Mouse (Mus musculus) testis, adult 2 months (tissue): ENCODE results near the gene Lrrc7. TPM values are rescaled to one million over a fixed set of nuclear protein-coding genes. Genes with fewer than 3 reads are reported as not detected.

Experiments
- H3K27ac ChIP-seq: fragments of 200-500 bp; 2 replicates; pipeline ENCODE4 v1.5.1; 2012; ENCODE audit warnings: low read depth, low read length; ENCODE audit not compliant: control insufficient read depth, insufficient read depth
- H3K27me3 ChIP-seq: fragments of 200-500 bp; 2 replicates; pipeline ENCODE4 v1.6.1; 2012; ENCODE audit warnings: mild to moderate bottlenecking, low read length, moderate library complexity; ENCODE audit not compliant: control insufficient read depth, insufficient read depth
- H3K36me3 ChIP-seq: fragments of 200-500 bp; 2 replicates; pipeline ENCODE4 v1.6.1; 2012; ENCODE audit warnings: mild to moderate bottlenecking, low read length; ENCODE audit not compliant: control insufficient read depth, insufficient read depth
- H3K4me1 ChIP-seq: fragments of 200-500 bp; 2 replicates; pipeline ENCODE4 v1.6.1; 2012; ENCODE audit warnings: low read length; ENCODE audit not compliant: control insufficient read depth, insufficient read depth
- H3K4me3 ChIP-seq: fragments of 200-500 bp; 2 replicates; pipeline ENCODE4 v1.5.1; 2012; ENCODE audit warnings: low read depth, mild to moderate bottlenecking, low read length, moderate library complexity, mixed read lengths; ENCODE audit not compliant: control insufficient read depth
- CTCF ChIP-seq: fragments of 200-500 bp; IDR thresholded peaks from 2 replicates; pipeline ENCODE4 v1.5.1; 2012; ENCODE audit warnings: low read depth, mild to moderate bottlenecking, inconsistent platforms, low read length, moderate library complexity; ENCODE audit not compliant: control insufficient read depth, insufficient read depth, insufficient replicate concordance
- POLR2A ChIP-seq: fragments of 200-500 bp; IDR thresholded peaks from 2 replicates; pipeline ENCODE4 v1.6.1; 2012; ENCODE audit warnings: low read depth, mild to moderate bottlenecking, inconsistent platforms, low read length, moderate library complexity; ENCODE audit not compliant: control insufficient read depth
- polyA plus RNA-seq: library from polyadenylated mRNA; depleted of rRNA; stranded (reverse); fragments of >200 nt; gene quantifications from 2 replicates; pipeline ENCODE4 v1.2.3, GENCODE M21; 2012

Gene Lrrc7
- polyA plus RNA-seq, 1 experiment: 0.02 TPM

DNA sequence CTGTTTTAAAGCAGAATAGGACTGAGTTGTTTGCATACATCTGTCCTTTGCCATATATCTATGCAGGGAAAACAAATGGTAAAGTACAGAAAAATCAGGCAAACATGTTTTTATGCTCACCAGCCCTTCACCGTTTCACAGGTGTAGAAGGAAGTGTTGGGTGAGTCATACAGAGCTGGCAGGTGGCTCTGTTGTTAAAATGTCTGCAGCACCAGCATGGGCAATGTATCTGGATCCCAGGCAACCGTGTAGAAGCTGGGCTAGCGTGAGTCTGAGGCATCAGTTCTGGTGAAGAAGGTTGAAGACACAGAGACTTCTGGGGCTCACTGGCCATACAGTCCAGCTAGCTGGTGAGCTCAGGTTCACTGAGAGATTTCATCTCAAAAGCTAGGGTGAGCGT, 468.1 kb downstream of the Lrrc7 start:
- H3K27me3 ChIP-seq: no peaks in the 10 kb centered on the region
- H3K36me3 ChIP-seq: no peaks in the 10 kb centered on the region
- H3K27ac ChIP-seq: no peak overlapping the region
- H3K4me1 ChIP-seq: no peaks in the 10 kb centered on the region
- TF ChIP-seq POLR2A (no peak), CTCF (no peak)
- H3K4me3 ChIP-seq: no peak overlapping the region

DNA sequence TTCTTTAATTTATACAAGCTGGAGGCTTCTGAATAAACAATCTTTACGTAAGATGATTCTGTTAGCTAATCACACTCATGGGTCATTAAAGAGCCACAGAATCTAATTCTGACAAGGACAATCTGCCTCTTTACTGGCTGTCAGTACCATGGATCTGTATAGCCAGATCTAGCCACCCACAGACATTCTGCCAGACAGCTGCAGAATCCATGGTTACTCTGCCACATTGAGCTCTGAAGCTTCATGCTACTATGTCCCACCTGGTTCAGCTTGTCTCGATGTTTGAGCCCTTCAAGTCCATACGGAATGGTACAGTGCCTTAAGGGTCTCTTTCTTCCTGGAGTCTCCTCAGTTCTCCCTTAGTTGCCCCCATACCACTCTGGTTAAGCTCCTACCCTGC, 470.4 kb downstream of the Lrrc7 start:
- TF ChIP-seq POLR2A: no peak
- no peak for TF ChIP-seq CTCF
- no peaks in the 10 kb centered on the region for H3K4me1 ChIP-seq

DNA sequence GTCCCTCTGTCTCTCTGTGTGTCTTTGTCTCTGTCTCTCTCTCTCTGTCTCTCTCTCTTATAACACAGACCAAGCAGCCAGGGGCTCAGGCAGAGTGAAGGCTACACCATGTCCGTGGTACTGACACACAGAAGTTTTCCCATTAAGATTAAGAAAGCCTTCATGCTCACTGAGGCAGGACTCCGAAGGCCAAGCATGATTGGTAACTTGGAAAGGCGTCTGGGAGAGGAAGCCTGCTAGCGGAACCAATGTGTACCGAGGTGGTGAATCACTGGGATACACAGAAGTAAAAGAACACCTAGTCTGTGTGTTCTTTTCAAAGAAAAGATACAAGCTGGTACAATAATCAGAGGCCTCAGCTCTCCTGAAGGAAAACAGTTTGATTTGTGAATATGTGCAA, 484.2 kb downstream of the Lrrc7 start:
- Histone ChIP-seq H3K27me3 (no peaks in the 10 kb centered on the region), H3K36me3 (no peaks in the 10 kb centered on the region), H3K27ac (no peak overlapping the region), H3K4me3 (no peak overlapping the region), H3K4me1 (no peaks in the 10 kb centered on the region)
- TF ChIP-seq POLR2A (no peak), CTCF (no peak)

More for the DNA sequence above, 470.4 kb downstream of the Lrrc7 start:
- no peak overlapping the region for H3K27ac ChIP-seq
- no peaks in the 10 kb centered on the region for H3K27me3 ChIP-seq
- H3K4me3 ChIP-seq: no peak overlapping the region
- H3K36me3 ChIP-seq: no peaks in the 10 kb centered on the region

DNA sequence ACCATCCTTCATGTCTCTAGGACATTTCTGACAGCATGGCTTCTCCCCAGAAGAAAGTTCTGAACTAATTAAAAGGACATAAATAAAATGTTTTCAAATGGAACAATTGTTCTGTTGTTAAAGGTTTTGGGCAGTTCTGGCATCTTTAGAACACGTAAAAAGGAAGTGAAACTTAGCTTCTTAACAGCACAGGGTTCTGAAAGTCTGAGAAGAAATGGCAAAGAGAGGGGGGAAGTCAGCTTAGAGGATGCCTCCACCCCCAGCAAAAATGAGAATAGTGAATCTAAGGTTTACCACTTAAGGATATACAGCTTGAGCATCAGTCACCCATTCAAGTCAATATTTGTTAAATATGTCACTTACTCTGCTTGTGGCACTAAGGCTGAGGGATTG, 484.6 kb downstream of the Lrrc7 start:
- H3K27me3 ChIP-seq: no peaks in the 10 kb centered on the region
- no peak for TF ChIP-seq POLR2A
- no peak for TF ChIP-seq CTCF
- H3K36me3 ChIP-seq: no peaks in the 10 kb centered on the region

DNA sequence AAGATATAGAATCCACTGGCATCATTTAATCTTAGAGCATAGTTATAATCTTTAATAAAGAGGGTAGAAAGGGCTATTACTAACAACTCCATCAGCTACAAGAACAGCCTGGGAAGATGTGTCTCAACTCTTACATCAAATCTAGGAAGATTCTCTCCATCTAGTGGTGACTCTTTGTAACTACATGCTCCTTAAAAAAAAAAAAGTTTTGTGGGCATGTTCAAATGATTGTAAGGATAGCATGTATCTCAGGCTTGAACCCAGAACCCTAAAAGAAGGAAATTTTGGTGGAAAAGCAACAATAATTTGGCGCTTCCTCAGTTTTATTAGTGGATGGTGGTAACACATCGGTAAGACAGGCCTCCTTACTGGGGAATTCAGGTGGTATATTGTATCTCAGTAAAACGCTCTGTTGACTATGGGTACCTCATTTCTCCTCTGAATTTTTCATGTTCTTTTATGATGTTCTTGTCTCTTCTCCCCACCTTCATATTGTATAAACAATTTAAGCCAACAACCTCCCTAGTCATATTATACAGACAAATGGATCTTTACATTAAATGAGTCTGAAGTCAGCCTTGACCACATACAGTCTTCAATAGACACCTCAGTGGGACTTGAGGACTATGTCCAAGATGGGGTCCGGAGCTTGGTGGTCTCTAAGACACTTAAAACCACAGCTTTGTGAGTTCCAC, 485.2 kb downstream of the Lrrc7 start:
- Histone ChIP-seq H3K36me3 (no peaks in the 10 kb centered on the region), H3K4me1 (no peaks in the 10 kb centered on the region), H3K27me3 (no peaks in the 10 kb centered on the region), H3K27ac (no peak overlapping the region), H3K4me3 (no peak overlapping the region)
- TF ChIP-seq POLR2A: no peak
- TF ChIP-seq CTCF: no peak; the same call in 1 of the 2 replicates

More for the DNA sequence above, 484.6 kb downstream of the Lrrc7 start:
- Histone ChIP-seq H3K4me1 (no peaks in the 10 kb centered on the region), H3K27ac (no peak overlapping the region), H3K4me3 (no peak overlapping the region)

DNA sequence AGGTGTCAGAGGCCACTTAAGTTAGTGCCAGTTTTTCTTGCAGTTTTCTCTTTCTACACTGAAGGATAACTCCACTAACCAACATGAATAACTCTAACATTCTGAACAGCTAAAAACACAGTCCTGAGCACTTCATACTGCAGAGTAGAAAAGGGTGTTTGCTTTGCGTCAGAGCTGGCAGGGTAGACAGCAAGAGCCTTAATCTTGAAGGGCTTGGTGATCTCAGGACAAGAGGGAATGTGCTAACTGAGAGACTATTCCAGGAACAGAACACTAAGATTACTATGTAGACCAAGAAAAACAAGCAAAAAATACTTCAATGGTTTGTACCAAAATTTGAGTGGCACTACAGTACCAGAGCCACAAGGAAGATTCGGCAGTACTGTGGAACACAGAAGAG, 487.0 kb downstream of the Lrrc7 start:
- no peak for TF ChIP-seq CTCF
- no peaks in the 10 kb centered on the region for H3K27me3 ChIP-seq
- no peak overlapping the region for H3K27ac ChIP-seq
- no peaks in the 10 kb centered on the region for H3K4me1 ChIP-seq
- H3K4me3 ChIP-seq: no peak overlapping the region
- H3K36me3 ChIP-seq: no peaks in the 10 kb centered on the region

DNA sequence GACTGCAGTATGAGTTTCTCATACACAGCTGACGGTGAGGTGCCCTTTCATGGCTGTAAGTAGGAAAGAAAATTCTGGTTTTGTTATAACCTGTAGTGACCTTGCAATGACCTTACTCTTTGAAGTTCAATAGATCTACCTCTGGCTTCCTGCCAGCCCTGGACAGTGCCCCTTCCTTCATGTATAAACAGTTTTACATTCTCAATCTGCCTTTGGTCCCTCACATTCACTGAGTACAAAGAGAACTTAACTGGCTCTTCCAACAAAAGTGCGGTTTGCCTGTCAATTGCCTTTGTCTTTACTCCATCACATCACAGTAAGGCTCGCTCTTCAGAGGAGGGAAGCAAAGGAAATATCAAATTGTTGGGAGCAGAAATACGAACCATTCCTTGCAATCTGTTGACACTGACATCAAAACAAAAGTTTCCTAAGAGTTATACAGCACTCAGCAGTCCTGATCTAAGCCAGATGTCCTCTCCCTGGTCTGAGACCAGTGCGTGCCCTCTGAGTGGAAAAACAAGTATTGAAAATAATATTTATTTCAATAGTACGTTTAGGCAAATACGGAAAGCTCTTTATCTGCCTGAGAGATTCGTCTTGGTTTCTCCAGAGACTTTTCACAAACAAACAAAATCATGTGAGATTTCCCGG, 493.3 kb downstream of the Lrrc7 start:
- Histone ChIP-seq H3K27me3 (no peaks in the 10 kb centered on the region), H3K4me3 (no peak overlapping the region), H3K4me1 (no peaks in the 10 kb centered on the region), H3K36me3 (no peaks in the 10 kb centered on the region; the same call in 1 of the 2 replicates), H3K27ac (no peak overlapping the region)
- TF ChIP-seq CTCF (no peak), POLR2A (no peak)
